Mouse (Mus musculus): ENCODE results near the gene Edem3. TPM values are rescaled to one million over a fixed set of nuclear protein-coding genes. Genes with fewer than 3 reads are reported as not detected.
"Not testable (repeated sequence)": the region's sequence is repeated elsewhere in the genome, so short reads cannot be mapped to it uniquely, and the experiment has no call there.

Gene Edem3
- polyA plus RNA-seq, 1 experiment from 2014 or later, result 18.2 TPM

DNA sequence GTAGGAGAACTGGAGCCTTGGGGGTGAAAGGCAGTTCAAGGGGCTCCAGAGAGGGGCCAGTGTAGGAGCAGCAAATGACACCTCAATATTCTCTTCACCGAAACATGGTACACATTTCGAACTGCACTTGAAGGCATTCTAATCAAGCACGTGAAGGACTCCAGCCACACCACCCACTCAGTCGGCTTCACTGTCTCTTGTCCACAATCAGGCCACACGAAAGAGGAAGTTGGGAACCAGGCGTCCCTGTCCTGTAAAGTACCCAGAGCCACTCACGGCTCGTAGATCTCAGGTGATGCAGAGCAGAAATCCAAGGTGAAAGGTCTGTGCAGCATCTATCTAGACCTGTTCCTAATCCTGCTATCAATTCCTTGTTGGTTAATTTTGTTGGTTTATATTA is 36.6 kb upstream of the Edem3 start:
- H3K27me3 ChIP-seq, result no peaks in the 10 kb centered on the region
- no peak overlapping the region for H3K4me3 ChIP-seq (replicated peaks)
- H3K4me2 ChIP-seq (replicated peaks), result no peak overlapping the region
- H3K9me3 ChIP-seq, result no peaks in the 10 kb centered on the region
- H3K4me1 ChIP-seq (replicated peaks), result no peaks in the 10 kb centered on the region
- H3K9ac ChIP-seq (replicated peaks), result no peak overlapping the region
- no peak overlapping the region for H3K27ac ChIP-seq
- ATAC-seq, result no peak
- H3K36me3 ChIP-seq, result no peaks in the 10 kb centered on the region
- WGBS, result 88% methylated on average over 8 of the region's 8 CpGs

- H3K4me1 ChIP-seq (replicated peaks), result no peaks in the 10 kb centered on the region
- H3K27me3 ChIP-seq, result no peaks in the 10 kb centered on the region
- no peak overlapping the region for H3K9ac ChIP-seq (replicated peaks)
- no peaks in the 10 kb centered on the region for H3K9me3 ChIP-seq
- no peak overlapping the region for H3K4me3 ChIP-seq (replicated peaks)
- 92% methylated on average over 5 of the region's 5 CpGs for WGBS
- ATAC-seq, result no peak
- H3K4me2 ChIP-seq (replicated peaks), result no peak overlapping the region
- H3K27ac ChIP-seq, result no peak overlapping the region
- no peaks in the 10 kb centered on the region for H3K36me3 ChIP-seq
Observed at GRCm38 (mm10) chr1:151719911-151720310, 35.3 kb upstream of the Edem3 start.

DNA sequence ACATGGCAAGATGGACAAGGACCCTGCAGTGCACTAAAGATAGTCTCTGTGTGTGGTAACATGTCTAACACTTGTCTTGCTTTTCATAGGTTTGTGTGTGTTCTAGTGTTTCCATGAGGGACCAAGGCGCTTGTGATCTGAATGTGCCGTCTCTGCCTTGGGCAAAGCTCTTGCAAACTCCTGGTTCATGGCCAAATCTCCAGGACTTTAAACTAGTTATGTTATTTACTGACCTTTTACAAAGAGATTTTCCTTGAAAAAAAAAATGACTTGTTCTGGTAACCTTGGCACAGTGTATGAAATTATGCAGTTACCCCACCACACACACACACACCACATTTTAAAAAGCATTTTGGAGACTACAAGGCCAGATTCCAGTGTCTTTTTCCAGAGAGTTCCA is 34.6 kb upstream of the Edem3 start:
- ATAC-seq, result no peak
- 90% methylated on average over 2 of the region's 2 CpGs for WGBS

GRCm38 (mm10) chr1:151721357-151721983 is 33.7 kb upstream of the Edem3 start:
- no peaks in the 10 kb centered on the region for H3K27me3 ChIP-seq
- no peaks in the 10 kb centered on the region for H3K4me1 ChIP-seq (replicated peaks)
- H3K4me2 ChIP-seq (replicated peaks), result no peak overlapping the region
- ATAC-seq, result no peak
- no peaks in the 10 kb centered on the region for H3K36me3 ChIP-seq
- no peak overlapping the region for H3K27ac ChIP-seq
- 74% methylated on average over 10 of the region's 10 CpGs for WGBS
- H3K4me3 ChIP-seq (replicated peaks), result no peak overlapping the region
- no peak overlapping the region for H3K9ac ChIP-seq (replicated peaks)
- no peaks in the 10 kb centered on the region for H3K9me3 ChIP-seq

More for the DNA sequence above, 34.6 kb upstream of the Edem3 start:
- no peaks in the 10 kb centered on the region for H3K36me3 ChIP-seq
- no peak overlapping the region for H3K9ac ChIP-seq (replicated peaks)
- no peak overlapping the region for H3K4me2 ChIP-seq (replicated peaks)
- H3K27ac ChIP-seq, result no peak overlapping the region
- H3K4me3 ChIP-seq (replicated peaks), result no peak overlapping the region
- no peaks in the 10 kb centered on the region for H3K27me3 ChIP-seq
- H3K4me1 ChIP-seq (replicated peaks), result no peaks in the 10 kb centered on the region
- H3K9me3 ChIP-seq, result no peaks in the 10 kb centered on the region

- H3K9me3 ChIP-seq, result no peaks in the 10 kb centered on the region
- no peak overlapping the region for H3K9ac ChIP-seq (replicated peaks)
- H3K36me3 ChIP-seq, result no peaks in the 10 kb centered on the region
- H3K4me3 ChIP-seq (replicated peaks), result no peak overlapping the region
- ATAC-seq, result no peak
- no peaks in the 10 kb centered on the region for H3K4me1 ChIP-seq (replicated peaks)
- H3K27me3 ChIP-seq, result no peaks in the 10 kb centered on the region
- no peak overlapping the region for H3K27ac ChIP-seq
- WGBS, result 92% methylated on average over 4 of the region's 4 CpGs
- no peak overlapping the region for H3K4me2 ChIP-seq (replicated peaks)
Observed at GRCm38 (mm10) chr1:151723771-151724170, 31.4 kb upstream of the Edem3 start.

GRCm38 (mm10) chr1:151725590-151725989 is 29.6 kb upstream of the Edem3 start:
- no peaks in the 10 kb centered on the region for H3K27me3 ChIP-seq
- no peaks in the 10 kb centered on the region for H3K4me1 ChIP-seq (replicated peaks)
- H3K36me3 ChIP-seq, result no peaks in the 10 kb centered on the region
- H3K4me3 ChIP-seq (replicated peaks), result no peak overlapping the region
- H3K27ac ChIP-seq, result no peak overlapping the region
- H3K9me3 ChIP-seq, result no peaks in the 10 kb centered on the region
- no peak overlapping the region for H3K4me2 ChIP-seq (replicated peaks)
- WGBS, result 93% methylated on average over 2 of the region's 2 CpGs
- no peak overlapping the region for H3K9ac ChIP-seq (replicated peaks)
- no peak for ATAC-seq

GRCm38 (mm10) chr1:151726358-151726757 is 28.8 kb upstream of the Edem3 start:
- H3K4me1 ChIP-seq (replicated peaks), result no peaks in the 10 kb centered on the region
- H3K4me2 ChIP-seq (replicated peaks), result no peak overlapping the region
- no peak overlapping the region for H3K4me3 ChIP-seq (replicated peaks)
- H3K9ac ChIP-seq (replicated peaks), result no peak overlapping the region
- 75% methylated on average over 6 of the region's 6 CpGs for WGBS
- H3K27me3 ChIP-seq, result no peaks in the 10 kb centered on the region
- no peaks in the 10 kb centered on the region for H3K36me3 ChIP-seq
- ATAC-seq, result no peak
- H3K27ac ChIP-seq, result no peak overlapping the region
- H3K9me3 ChIP-seq, result no peaks in the 10 kb centered on the region

DNA sequence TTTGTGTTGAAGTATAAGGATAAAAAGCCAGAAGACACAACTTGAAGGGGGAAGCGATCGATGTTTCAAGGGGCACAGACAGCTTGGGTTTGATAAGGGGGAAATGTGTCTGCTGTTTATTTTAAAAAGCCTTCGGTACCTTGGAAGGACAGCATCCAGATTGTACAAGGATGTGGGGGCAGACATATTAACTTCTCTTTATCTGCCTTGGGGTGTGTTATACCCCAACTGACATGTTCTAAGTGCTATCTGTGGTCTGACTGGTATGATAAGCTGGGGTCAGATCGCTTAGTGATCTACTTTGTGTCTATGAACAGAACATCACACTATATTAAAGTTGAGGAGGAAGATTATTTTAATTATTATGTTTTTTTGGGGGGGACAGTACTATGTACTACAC is 27.0 kb upstream of the Edem3 start:
- H3K4me3 ChIP-seq (replicated peaks), result no peak overlapping the region
- H3K27me3 ChIP-seq, result no peaks in the 10 kb centered on the region
- H3K9me3 ChIP-seq, result no peaks in the 10 kb centered on the region
- H3K4me2 ChIP-seq (replicated peaks), result no peak overlapping the region
- 87% methylated on average over 4 of the region's 4 CpGs for WGBS
- H3K27ac ChIP-seq, result no peak overlapping the region
- H3K36me3 ChIP-seq, result no peaks in the 10 kb centered on the region
- H3K9ac ChIP-seq (replicated peaks), result no peak overlapping the region
- H3K4me1 ChIP-seq (replicated peaks), result no peaks in the 10 kb centered on the region
- no peak for ATAC-seq

- Histone ChIP-seq H3K4me1 (replicated peaks) (no peaks in the 10 kb centered on the region), H3K4me2 (replicated peaks) (no peak overlapping the region), H3K9me3 (no peaks in the 10 kb centered on the region), H3K4me3 (replicated peaks) (no peak overlapping the region), H3K27me3 (no peaks in the 10 kb centered on the region), H3K36me3 (no peaks in the 10 kb centered on the region), H3K9ac (replicated peaks) (no peak overlapping the region), H3K27ac (no peak overlapping the region)
- 80% methylated on average over 2 of the region's 2 CpGs for WGBS
- ATAC-seq, result no peak
Observed at GRCm38 (mm10) chr1:151737146-151737545, 18.0 kb upstream of the Edem3 start.

DNA sequence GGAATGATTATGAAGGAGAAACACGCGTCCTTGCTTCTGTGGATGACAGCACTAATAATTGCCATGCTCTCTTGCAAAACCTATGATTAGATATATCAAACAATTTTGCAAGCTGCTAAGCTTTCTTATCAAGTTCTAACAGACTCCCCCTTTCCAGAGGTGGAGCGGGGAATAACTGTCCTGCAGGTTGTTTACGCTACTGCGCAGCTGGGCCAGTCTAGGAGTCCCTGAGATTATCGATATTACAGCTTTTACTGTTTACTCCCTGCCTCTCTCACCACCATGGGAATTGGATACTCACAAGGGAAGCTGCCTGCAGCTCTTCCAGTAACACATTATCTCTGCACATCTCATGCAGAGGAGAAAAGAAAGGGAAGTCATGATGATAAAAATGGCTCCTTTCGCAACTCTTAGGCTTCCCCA is 14.0 kb upstream of the Edem3 start:
- H3K27me3 ChIP-seq, result no peaks in the 10 kb centered on the region
- no peak overlapping the region for H3K9ac ChIP-seq (replicated peaks)
- H3K4me3 ChIP-seq (replicated peaks), result no peak overlapping the region
- WGBS, result 90% methylated on average over 7 of the region's 7 CpGs
- no peaks in the 10 kb centered on the region for H3K4me1 ChIP-seq (replicated peaks)
- no peak overlapping the region for H3K27ac ChIP-seq
- no peaks in the 10 kb centered on the region for H3K9me3 ChIP-seq
- no peak for ATAC-seq
- no peak overlapping the region for H3K4me2 ChIP-seq (replicated peaks)
- no peaks in the 10 kb centered on the region for H3K36me3 ChIP-seq

GRCm38 (mm10) chr1:151749894-151750293 is 5.3 kb upstream of the Edem3 start:
- not testable (repeated sequence) for H3K9ac ChIP-seq (replicated peaks); H3K9me3 ChIP-seq; H3K27ac ChIP-seq; H3K36me3 ChIP-seq; ATAC-seq; H3K4me3 ChIP-seq (replicated peaks); H3K4me1 ChIP-seq (replicated peaks); H3K27me3 ChIP-seq; H3K4me2 ChIP-seq (replicated peaks)
- 96% methylated on average over 2 of the region's 2 CpGs for WGBS

GRCm38 (mm10) chr1:151752946-151753345 is 2.2 kb upstream of the Edem3 start:
- 87% methylated on average over 4 of the region's 4 CpGs for WGBS
- Histone ChIP-seq H3K4me2 (replicated peaks) (no peak overlapping the region), H3K4me3 (replicated peaks) (no peak overlapping the region), H3K27ac (no peak overlapping the region), H3K9ac (replicated peaks) (no peak overlapping the region), H3K4me1 (replicated peaks) (peaks cover 18% of the 10 kb centered on the region), H3K9me3 (no peaks in the 10 kb centered on the region), H3K36me3 (no peaks in the 10 kb centered on the region), H3K27me3 (no peaks in the 10 kb centered on the region)
- ATAC-seq, result no peak

- no peaks in the 10 kb centered on the region for H3K36me3 ChIP-seq
- H3K9me3 ChIP-seq, result no peaks in the 10 kb centered on the region
- H3K4me2 ChIP-seq (replicated peaks), result no peak overlapping the region
- peaks cover 18% of the 10 kb centered on the region for H3K4me1 ChIP-seq (replicated peaks)
- H3K27me3 ChIP-seq, result no peaks in the 10 kb centered on the region
- H3K27ac ChIP-seq, result no peak overlapping the region
- H3K9ac ChIP-seq (replicated peaks), result no peak overlapping the region
- ATAC-seq, result no peak
- WGBS, result 87% methylated on average over 8 of the region's 8 CpGs
- H3K4me3 ChIP-seq (replicated peaks), result no peak overlapping the region
Observed at GRCm38 (mm10) chr1:151753374-151753929, 1.7 kb upstream of the Edem3 start.
